Mouse (Mus musculus): ENCODE data around the gene Sox13. TPM values are rescaled to one million over a fixed set of nuclear protein-coding genes. Genes with fewer than 3 reads are reported as not detected.
A peak's percentile ranks its signal among the peaks of the same experiment; 100 is the strongest.

The Sox13 gene
- polyA plus RNA-seq, 1 experiment, result 5.7 TPM

DNA sequence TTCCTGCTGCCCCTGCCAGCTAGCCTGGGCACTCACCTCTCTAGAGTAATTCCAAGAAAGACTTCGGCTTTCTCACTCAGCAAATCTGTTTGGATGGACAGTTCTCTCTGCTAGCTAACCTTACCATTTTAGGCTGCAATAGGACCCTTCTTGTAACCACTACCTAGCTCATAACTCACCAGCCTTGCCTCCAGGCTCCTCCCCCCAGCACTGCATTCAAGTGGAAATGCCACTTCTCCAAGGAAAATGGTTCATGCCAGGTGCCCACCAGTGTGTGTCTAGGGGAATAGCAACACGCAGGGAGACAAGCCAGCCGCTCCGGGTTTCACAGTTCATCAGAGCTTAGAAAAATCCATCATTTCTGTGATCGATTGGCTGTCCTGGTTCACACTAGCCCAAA lies 46.6 kb downstream of the Sox13 start:
- TF ChIP-seq CTCF (IDR thresholded peaks at IDR 0.05; ENCODE audit: control insufficient read depth, insufficient read depth, insufficient replicate concordance, low read depth, low read length) (no peak), POLR2A (IDR thresholded peaks at IDR 0.05; ENCODE audit: control insufficient read depth, low read depth, low read length) (no peak)
- H3K4me3 ChIP-seq (ENCODE audit: control insufficient read depth, low read depth, low read length), result no peak overlapping the region
- H3K4me1 ChIP-seq (ENCODE audit: control insufficient read depth, insufficient read depth, low read length), result peaks cover 16% of the 10 kb centered on the region
- H3K36me3 ChIP-seq (ENCODE audit: control insufficient read depth, insufficient read depth, low read length), result no peaks in the 10 kb centered on the region
- no peak overlapping the region for H3K27ac ChIP-seq (ENCODE audit: control insufficient read depth, insufficient read depth, low read depth, low read length)
- H3K27me3 ChIP-seq (ENCODE audit: control insufficient read depth, insufficient read depth, low read length), result no peaks in the 10 kb centered on the region

DNA sequence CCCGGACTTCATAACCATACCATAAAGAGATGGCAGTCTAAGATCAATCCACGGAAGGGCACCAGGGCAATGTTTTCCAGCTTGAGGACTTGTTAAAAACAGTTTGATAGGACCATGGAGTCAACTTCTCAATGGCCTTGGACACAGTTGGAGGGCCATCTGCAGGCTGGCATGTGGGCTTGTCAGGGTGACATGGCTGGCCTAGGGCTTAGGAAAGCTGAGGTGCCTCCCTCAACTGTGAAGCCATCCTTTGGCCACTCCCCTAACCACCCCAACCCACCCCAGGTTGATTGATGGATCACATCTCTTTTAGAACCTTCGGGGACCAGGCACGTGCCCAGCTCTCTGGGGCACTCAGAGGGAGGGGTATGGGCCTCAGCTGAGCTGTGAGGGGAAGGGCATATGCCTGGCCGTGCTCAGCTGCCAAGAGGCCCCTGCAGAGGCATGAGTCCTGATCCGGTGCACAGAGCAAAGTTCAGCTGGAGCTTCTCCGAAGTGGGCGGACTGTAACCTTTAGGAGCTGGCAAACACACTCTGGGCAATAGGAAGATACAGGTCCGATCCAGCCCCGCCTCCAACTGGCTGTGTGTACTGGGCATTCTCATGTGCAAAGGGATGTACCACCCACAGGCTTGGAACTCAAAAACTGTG lies 48.4 kb downstream of the Sox13 start:
- no peaks in the 10 kb centered on the region for H3K36me3 ChIP-seq (ENCODE audit: control insufficient read depth, insufficient read depth, low read length)
- H3K4me1 ChIP-seq (ENCODE audit: control insufficient read depth, insufficient read depth, low read length), result peaks cover 14% of the 10 kb centered on the region; the same call in 1 of the 2 replicates
- TF ChIP-seq POLR2A (IDR thresholded peaks at IDR 0.05; ENCODE audit: control insufficient read depth, low read depth, low read length) (no peak; the same call in 1 of the 2 replicates), CTCF (IDR thresholded peaks at IDR 0.05; ENCODE audit: control insufficient read depth, insufficient read depth, insufficient replicate concordance, low read depth, low read length) (no peak)
- H3K27ac ChIP-seq (ENCODE audit: control insufficient read depth, insufficient read depth, low read depth, low read length), result no peak overlapping the region; the same call in 1 of the 2 replicates
- no peaks in the 10 kb centered on the region for H3K27me3 ChIP-seq (ENCODE audit: control insufficient read depth, insufficient read depth, low read length)
- H3K4me3 ChIP-seq (ENCODE audit: control insufficient read depth, low read depth, low read length), result no peak overlapping the region

GRCm38 (mm10) chr1:133372113-133372512 lies 52.1 kb downstream of the Sox13 start:
- Histone ChIP-seq H3K27ac (ENCODE audit: control insufficient read depth, insufficient read depth, low read depth, low read length) (no peak overlapping the region), H3K27me3 (ENCODE audit: control insufficient read depth, insufficient read depth, low read length) (no peaks in the 10 kb centered on the region), H3K36me3 (ENCODE audit: control insufficient read depth, insufficient read depth, low read length) (no peaks in the 10 kb centered on the region), H3K4me1 (ENCODE audit: control insufficient read depth, insufficient read depth, low read length) (peaks cover 9% of the 10 kb centered on the region), H3K4me3 (ENCODE audit: control insufficient read depth, low read depth, low read length) (no peak overlapping the region)
- no peak for TF ChIP-seq POLR2A (IDR thresholded peaks at IDR 0.05; ENCODE audit: control insufficient read depth, low read depth, low read length)

- H3K4me3 ChIP-seq (ENCODE audit: control insufficient read depth, low read depth, low read length), result no peak overlapping the region
- no peaks in the 10 kb centered on the region for H3K27me3 ChIP-seq (ENCODE audit: control insufficient read depth, insufficient read depth, low read length)
- no peak overlapping the region for H3K27ac ChIP-seq (ENCODE audit: control insufficient read depth, insufficient read depth, low read depth, low read length)
- TF ChIP-seq POLR2A (IDR thresholded peaks at IDR 0.05; ENCODE audit: control insufficient read depth, low read depth, low read length) (no peak), CTCF (IDR thresholded peaks at IDR 0.05; ENCODE audit: control insufficient read depth, insufficient read depth, insufficient replicate concordance, low read depth, low read length) (no peak)
- H3K36me3 ChIP-seq (ENCODE audit: control insufficient read depth, insufficient read depth, low read length), result no peaks in the 10 kb centered on the region
- H3K4me1 ChIP-seq (ENCODE audit: control insufficient read depth, insufficient read depth, low read length), result peaks cover 9% of the 10 kb centered on the region
These were observed 52.7 kb downstream of the Sox13 start for GRCm38 (mm10) chr1:133371431-133371830.

DNA sequence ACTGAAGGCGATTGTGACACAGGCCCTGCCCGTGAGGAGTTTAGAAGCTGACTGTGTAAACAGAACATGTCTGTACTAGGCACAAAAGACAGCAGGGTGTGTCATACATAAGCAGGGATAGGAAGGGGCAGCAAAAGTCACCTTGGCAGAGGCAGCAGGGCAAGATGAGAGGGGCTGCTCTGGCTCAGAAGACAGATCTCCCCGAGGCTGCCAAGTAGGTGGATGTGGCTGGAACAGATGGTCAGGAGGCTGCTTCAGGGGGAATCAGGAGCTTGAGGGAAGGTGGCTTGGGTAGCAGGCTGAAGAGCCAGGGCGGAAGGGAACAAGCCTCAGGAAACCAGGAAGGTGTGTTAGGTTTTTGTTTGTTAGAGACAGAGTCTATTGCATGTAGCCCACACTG lies 53.8 kb downstream of the Sox13 start:
- Histone ChIP-seq H3K4me1 (ENCODE audit: control insufficient read depth, insufficient read depth, low read length) (peaks cover 8% of the 10 kb centered on the region), H3K36me3 (ENCODE audit: control insufficient read depth, insufficient read depth, low read length) (no peaks in the 10 kb centered on the region), H3K27ac (ENCODE audit: control insufficient read depth, insufficient read depth, low read depth, low read length) (no peak overlapping the region), H3K4me3 (ENCODE audit: control insufficient read depth, low read depth, low read length) (no peak overlapping the region), H3K27me3 (ENCODE audit: control insufficient read depth, insufficient read depth, low read length) (no peaks in the 10 kb centered on the region)
- TF ChIP-seq CTCF (IDR thresholded peaks at IDR 0.05; ENCODE audit: control insufficient read depth, insufficient read depth, insufficient replicate concordance, low read depth, low read length) (no peak), POLR2A (IDR thresholded peaks at IDR 0.05; ENCODE audit: control insufficient read depth, low read depth, low read length) (no peak)

DNA sequence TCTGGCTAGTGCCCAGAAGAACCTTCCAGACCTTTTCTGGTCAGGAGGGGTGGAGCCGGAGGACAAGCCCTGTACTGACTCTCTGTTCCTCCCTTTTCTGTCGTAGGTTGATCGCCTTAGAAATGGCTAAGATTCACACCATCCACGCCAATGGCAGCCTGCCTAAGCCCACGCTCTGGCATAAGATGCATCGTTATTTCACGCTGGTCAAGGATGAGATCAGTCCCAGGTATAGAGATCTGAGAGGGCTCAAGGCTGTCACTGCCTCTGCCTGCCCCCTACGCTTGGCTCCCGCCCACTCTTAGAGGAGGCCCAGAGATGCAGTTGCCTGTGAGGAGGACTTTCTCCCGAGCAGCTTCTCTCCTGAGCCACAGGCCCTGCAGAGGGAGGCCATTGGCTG lies 55.5 kb downstream of the Sox13 start:
- Histone ChIP-seq H3K27me3 (ENCODE audit: control insufficient read depth, insufficient read depth, low read length) (no peaks in the 10 kb centered on the region), H3K4me3 (ENCODE audit: control insufficient read depth, low read depth, low read length) (no peak overlapping the region), H3K36me3 (ENCODE audit: control insufficient read depth, insufficient read depth, low read length) (no peaks in the 10 kb centered on the region), H3K4me1 (ENCODE audit: control insufficient read depth, insufficient read depth, low read length) (peaks cover 10% of the 10 kb centered on the region), H3K27ac (ENCODE audit: control insufficient read depth, insufficient read depth, low read depth, low read length) (peak overlapping the region; percentile 67)
- TF ChIP-seq POLR2A (IDR thresholded peaks at IDR 0.05; ENCODE audit: control insufficient read depth, low read depth, low read length) (no peak), CTCF (IDR thresholded peaks at IDR 0.05; ENCODE audit: control insufficient read depth, insufficient read depth, insufficient replicate concordance, low read depth, low read length) (no peak)

DNA sequence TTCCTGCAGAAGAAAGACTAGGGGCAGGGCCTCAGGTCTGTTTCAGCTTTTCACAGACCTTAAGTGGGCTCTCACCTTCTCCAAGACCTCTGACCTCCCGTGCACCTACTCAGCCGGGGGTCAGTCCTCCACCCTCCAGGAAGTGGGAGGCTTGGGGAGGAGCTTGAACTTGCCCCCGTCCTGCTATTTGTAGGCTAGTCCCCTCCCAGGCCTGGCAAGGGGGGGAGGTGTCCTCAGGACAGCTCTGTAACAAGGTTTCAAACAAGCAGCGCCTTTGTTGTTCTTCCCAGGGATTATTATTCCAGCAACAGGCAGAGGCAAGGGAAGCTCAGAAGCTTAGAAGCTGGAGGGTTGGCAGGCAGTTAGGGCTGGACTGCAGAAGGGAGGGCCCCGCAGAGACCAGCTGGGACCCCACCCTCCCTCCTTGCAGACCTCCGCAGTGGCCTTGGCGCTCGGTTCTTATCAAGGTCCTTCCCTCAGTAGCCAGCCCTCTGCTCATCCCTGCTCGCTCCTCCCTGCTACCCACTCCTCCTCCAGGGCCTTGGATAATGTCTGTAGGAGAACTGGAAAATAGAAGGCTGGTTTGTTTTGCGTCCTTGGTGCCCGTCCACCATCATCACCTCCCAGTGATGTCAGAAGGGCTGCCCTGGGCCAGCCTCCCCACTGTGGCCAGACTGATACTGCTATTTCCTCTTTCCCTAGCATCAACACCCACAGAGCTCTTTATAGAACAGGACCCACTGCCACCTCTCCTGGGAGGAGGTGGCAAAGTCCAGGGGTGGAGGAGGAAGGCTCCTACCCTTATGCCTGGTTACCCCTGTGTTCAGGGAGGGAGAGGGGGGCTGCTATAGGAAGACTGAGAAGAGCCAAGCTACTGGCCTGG lies 56.3 kb downstream of the Sox13 start:
- TF ChIP-seq POLR2A (IDR thresholded peaks at IDR 0.05; ENCODE audit: control insufficient read depth, low read depth, low read length) (no peak; the same call in 1 of the 2 replicates), CTCF (IDR thresholded peaks at IDR 0.05; ENCODE audit: control insufficient read depth, insufficient read depth, insufficient replicate concordance, low read depth, low read length) (no peak)
- H3K27me3 ChIP-seq (ENCODE audit: control insufficient read depth, insufficient read depth, low read length), result no peaks in the 10 kb centered on the region

More for the DNA sequence above, 56.3 kb downstream of the Sox13 start:
- no peaks in the 10 kb centered on the region for H3K36me3 ChIP-seq (ENCODE audit: control insufficient read depth, insufficient read depth, low read length)
- H3K27ac ChIP-seq (ENCODE audit: control insufficient read depth, insufficient read depth, low read depth, low read length), result peak overlapping the region; percentile 67
- H3K4me3 ChIP-seq (ENCODE audit: control insufficient read depth, low read depth, low read length), result no peak overlapping the region
- peaks cover 17% of the 10 kb centered on the region for H3K4me1 ChIP-seq (ENCODE audit: control insufficient read depth, insufficient read depth, low read length)

Data from testis, adult 2 months (tissue).